Mouse (Mus musculus) testis, postnatal 10 days (tissue): ENCODE measurements at regions not wholly inside any gene's neighbourhood (a gene's known extent, or its start where the extent isn't known, plus 50 kb on each side); places are given as distances from the start of the nearest gene placed in this dataset.

Experiments
- DNase-seq: peaks from one replicate; pipeline ENCODE4 v3.0.0; 2021; ENCODE audit warnings: low spot score

DNA sequence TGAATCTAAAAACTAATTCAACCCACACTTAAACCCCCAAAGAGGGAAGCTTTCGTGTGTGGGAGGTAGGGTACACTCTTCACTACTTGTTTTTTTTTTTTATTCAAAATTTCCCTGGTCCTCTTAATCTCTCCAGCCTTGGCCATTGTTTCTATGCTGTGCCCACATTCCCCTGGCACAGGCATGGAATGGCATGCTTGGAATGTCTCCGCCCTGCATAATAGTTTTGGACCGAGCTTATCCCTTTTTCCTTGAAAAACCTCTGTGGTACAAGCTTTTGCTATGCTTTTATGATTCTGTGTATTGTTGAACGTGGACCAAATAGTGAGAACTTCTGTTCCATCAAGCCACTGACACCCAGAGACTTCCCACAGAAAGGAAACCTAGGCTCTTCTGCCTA lies 126.8 kb upstream of the Bmp4 start:
- DNase-seq = no peak

DNA sequence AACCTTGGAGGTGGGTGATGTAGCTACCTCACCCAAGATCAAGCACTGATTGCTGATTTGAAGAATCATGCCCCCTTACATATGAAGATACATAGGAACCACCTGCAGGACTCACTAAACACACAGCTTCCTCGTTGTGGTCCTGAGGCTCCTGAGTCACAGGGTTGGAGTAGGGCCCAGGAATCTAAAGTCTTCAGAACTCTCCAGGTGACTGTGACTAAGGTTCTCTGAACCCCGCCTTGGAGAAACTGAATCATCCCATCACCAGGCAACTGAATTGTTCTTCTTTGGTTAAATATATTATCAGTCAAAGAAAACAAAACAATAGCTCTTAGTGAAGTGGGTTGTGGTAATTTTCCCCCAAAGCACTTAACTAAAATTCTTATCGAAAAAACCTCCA lies 125.8 kb upstream of the Bmp4 start:
- DNase-seq = no peak

DNA sequence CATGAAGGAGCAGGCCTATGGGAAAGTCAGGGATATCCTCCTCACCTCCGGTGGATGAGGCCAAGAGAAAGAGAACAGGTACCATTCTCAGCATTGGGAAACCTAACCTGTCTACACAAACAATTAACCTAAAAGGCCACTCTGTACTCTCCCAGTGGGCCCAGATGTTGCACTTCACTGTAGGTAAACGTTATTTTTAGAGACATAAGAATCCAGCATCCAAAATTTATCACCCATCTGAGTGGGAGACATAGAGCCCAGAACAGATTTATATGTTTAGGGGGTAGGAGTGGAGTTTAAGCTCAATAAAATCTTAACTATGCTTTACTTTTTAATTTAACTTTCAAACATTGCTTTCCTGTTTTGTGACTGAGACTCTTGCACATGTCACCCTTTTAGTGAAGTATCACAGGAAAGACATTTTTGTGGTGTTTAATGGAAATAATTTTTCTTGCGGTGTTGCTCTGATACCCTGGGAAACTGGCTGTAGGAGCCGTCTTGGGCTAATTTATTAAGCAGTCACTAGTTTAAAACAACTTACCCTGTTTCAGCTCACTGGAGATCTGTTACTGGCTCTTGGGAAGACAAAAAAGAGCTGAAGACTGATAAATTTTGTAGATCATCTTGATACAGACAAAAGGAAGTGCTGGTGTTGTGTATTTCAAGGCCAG lies 123.9 kb upstream of the Bmp4 start:
- DNase-seq = no peak

DNA sequence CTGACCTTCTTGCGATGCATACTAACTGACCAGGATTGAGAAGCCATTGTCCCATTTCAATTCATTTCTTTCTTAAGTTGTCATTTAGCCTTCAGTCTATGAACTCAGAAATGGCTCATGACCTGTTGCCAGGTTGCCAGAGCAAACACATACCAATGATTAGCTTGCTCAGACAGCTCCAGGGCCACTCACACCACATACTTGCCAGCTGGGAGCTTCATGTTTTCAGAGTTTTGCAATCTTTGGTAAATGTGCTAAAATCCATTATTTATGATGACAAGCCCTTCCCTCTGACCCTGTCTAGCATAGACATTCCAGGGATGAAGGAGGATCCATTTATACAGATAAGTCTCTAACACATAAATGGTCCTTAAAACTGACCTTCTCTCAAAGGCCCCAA lies 121.6 kb upstream of the Bmp4 start:
- no peak for DNase-seq

DNA sequence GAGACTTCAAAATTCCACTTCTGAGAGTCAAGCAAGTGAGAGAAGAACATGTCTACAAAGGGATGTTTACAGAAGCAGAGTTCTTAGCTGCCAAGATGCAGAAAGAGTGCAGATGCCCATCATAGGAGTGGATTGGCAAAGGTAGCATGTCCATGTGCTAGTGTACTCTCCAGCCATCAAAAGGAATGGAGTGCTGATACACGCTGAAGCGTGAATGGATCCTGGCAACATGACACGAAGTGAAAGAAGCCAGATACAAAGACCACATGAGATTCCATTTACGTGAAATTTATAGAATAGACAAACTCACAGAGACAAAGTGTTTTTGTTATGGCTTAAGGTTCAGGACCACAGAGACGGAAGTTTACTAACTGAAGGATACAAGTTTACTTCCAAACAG lies 118.4 kb upstream of the Bmp4 start:
- DNase-seq = no peak

DNA sequence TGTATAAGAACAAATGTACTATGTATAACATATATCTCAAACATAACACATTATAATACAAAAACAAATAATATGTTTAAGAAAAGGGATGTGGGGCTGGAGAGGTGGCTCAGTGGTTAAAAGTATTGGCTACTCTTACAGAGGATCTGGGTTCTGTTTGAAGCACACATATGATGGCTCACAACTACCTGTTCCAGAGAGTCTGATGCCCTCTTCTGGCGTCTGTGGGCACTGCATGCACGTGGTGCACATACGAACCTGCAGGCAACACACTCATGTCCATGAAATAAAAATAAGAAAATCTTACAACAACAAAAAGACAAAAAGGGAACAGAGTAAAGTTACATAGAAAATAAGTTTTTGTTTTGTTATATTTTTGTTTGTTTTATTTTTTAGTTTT lies 114.8 kb upstream of the Bmp4 start:
- peak; percentile 48 for DNase-seq

DNA sequence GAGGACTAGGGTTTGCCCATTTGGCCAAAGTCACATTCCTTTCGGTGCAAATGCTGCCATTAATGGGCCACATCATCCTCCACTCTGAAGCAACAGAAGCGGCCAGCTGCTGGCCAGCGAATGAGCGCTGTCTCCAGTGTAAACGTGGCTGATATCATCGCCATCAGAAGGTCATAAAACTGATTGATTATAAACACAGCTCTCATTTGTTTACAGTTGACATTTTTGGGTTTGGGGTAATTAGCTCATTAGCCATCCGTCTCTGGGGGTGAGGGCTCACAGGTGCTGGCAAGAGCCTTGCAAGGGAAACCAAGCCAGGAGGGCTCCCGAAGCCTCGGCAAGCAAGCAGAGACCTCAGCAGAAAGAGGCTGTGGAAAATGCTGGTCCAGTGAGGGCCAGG lies 101.1 kb upstream of the Bmp4 start:
- DNase-seq = no peak

DNA sequence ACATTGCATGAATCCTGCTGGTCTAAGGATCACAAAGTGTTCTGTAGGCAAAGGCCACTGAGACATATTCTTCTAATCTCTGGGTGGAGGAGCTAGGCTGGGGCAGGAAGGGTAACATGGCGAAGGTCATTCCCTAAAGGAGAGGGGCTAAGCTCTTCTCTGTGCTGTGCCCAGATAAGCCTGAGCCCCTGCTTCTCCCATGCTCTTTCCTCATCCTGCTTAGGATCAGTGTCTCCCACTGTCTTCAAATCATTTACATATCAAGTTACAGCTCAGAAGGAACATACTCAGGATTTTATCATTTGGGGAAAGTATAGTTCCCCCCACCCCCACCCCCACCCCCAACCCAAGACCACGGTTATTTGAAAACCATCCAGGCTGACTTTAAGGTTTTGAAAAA lies 100.7 kb upstream of the Bmp4 start:
- no peak for DNase-seq

DNA sequence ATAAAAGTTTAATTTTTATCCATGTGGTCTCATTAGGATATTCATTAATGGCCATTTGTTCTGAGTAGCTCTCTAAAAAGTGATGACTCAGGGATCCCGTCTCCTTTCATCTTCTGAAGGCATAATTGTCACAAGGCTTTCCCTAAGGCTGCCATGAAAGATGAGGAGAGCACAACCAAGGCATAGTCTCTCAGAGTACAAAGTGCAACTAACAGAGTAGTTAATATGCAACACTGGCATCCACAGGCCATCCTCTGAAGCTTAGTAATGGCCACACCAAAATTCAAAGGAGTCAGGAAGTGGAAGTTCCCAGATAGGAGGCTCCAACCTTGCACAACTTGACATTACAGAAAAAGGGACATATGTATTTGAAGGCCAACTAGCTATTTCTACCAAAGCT lies 97.1 kb upstream of the Bmp4 start:
- no peak for DNase-seq

DNA sequence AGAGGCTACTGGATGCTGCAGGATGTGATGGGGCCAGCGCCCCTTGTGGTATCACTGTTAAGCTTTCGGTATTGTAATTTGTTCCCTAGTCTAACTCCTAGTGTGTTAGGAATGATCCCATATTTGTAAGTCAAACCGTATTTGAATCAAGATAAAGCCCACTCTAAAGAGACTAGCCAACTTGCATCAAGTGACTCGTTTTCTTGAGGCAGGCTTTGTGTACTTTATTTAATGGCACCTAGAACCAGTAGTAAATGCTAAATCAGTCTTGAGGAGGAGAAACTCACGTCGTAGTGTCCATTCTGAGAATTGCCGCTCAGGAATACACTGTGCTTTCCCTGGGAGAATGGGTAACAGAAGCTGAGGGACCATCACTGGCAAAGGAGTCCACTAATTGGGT lies 89.9 kb upstream of the Bmp4 start:
- DNase-seq = no peak

DNA sequence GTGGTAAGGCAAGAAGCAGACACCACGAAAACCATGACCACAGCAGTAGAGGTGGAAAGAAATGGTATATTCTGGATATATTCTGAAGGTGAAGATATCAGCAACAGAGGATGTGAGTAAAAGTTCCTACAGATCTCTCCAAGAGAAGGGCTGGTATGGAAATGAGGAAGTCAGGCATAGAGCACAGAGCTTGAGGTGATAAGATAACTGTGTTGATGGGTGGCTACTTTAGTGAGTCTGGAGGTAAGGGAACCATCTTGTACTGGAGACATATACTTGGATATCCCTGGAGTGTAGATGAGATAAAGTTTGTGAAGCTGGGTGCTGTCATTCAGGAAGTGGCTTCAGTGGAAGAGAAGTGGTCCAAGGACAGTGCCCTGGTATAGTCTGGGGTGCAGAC lies 85.5 kb upstream of the Bmp4 start:
- DNase-seq = no peak

DNA sequence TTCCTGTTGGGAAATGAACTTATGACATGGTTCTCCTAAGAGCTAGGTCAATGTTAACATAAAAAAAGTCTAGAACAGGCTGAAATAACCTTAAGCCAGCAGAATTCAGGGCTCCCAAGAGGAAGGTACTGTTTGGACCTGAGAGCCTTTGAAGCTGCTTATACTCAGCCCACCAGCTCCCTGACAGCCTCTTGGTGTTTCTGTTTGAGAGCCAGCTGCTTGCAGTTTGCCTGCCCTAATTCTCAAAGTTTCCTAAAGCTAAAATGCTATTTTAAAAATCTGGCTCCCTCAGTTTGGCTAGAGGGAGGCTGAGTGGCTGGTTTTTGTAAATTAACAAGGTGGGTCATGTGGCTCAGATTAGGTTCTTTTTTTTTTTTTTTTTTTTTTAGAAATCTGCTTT lies 72.5 kb upstream of the Bmp4 start:
- DNase-seq = no peak

DNA sequence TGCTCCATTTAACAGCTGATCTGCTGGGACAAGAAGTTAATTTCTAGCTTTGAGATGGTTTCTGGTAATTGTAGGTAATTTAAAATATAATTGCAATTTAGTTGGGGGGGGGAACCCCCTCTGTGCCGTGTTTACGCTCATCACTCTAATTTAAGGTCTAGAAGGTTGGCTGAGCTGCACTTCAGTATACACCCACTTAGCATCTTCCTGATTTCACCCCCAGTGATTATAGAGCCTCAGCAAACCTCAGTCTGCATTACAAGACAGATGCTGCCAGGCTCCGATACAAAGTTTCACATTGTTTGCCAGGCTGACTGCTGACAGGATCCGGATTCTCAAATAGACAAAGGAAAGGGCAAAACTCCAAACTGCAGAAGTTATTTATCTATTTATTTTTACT lies 71.5 kb upstream of the Bmp4 start:
- no peak for DNase-seq

DNA sequence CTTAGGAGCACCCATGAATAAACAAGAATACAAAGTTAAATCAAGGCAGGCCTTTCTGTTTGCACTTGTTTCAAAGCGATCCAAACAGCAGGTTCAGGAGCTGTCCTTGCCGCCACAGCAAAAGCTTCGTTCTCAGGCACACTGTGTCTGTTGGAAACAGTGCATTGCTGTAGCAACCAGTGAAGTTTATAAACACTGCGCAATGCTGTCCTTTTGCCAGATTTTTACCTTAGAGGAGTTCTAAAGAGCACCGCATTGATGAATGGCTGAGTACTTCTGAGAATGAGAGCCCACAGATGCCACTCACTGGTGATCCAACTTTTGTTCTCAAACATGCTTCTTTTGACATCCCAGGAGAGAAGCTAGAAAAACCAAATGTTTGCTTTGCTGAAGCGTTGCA lies 64.0 kb upstream of the Bmp4 start:
- no peak for DNase-seq

DNA sequence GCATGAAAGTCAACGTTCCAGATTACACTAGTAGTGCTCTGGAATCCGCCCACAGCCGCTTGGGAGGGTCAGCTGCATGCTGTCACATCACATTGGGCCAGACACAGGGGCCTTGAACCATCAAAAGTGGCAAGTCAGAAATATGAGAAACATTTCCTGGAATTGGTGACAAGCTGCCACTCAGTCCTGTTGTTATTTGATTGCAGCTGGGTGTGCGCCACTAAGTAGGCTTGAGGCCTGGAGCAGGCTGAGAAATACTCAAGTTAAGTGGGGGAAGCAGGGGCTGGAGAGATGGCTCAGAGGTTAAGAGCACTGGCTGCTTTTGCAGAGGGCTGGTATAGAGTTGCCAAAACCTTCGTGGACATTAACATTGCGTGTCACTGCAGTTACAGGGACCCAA lies 51.2 kb upstream of the Bmp4 start:
- no peak for DNase-seq
